Mouse (Mus musculus): ENCODE results near the gene Teddm1a. TPM values are rescaled to one million over a fixed set of nuclear protein-coding genes. Genes with fewer than 3 reads are reported as not detected.
"Not testable (repeated sequence)": the region's sequence is repeated elsewhere in the genome, so short reads cannot be mapped to it uniquely, and the experiment has no call there.

Teddm1a gene
- total RNA-seq (2021): not detected
- long read RNA-seq, experiment 1, partial matches to known transcripts: 0 of 1 reads
- long read RNA-seq, experiment 1, other reads (novel, unspliced or antisense): 0 of 1 reads
- long read RNA-seq, experiment 2: 0 reads

- intact Hi-C loops (cut with DNase I): no loop called here
- DNase-seq: no peak
- no peak within 1 kb of the TSS for H3K27ac ChIP-seq
- H3K4me3 ChIP-seq: no peak within 1 kb of the TSS
- no peak for TF ChIP-seq CTCF (IDR thresholded peaks at IDR 0.05)
Observed at GRCm38 (mm10) chr1:153891442-153891841, at the start of gene Teddm1a. Gene Teddm1a, plus strand, starts transcription at chr1:153891742.

- no peak overlapping the region for H3K4me3 ChIP-seq
- no peak overlapping the region for H3K27ac ChIP-seq
- DNase-seq: no peak
- no peak for TF ChIP-seq CTCF (IDR thresholded peaks at IDR 0.05)
- intact Hi-C loops (cut with DNase I): no loop called here
Observed at GRCm38 (mm10) chr1:153842121-153842740, 49.3 kb upstream of the Teddm1a start.

- Histone ChIP-seq H3K27ac (no peak within 1 kb of the TSS), H3K4me3 (no peak within 1 kb of the TSS)
- intact Hi-C loops (cut with DNase I): no loop called here
- TF ChIP-seq CTCF (IDR thresholded peaks at IDR 0.05): no peak
- no peak for DNase-seq
Observed at GRCm38 (mm10) chr1:153844042-153844441, 47.5 kb upstream of the Teddm1a start, which contains the start of gene Rgsl1. Gene Rgsl1, minus strand, starts transcription at chr1:153844142.

DNA sequence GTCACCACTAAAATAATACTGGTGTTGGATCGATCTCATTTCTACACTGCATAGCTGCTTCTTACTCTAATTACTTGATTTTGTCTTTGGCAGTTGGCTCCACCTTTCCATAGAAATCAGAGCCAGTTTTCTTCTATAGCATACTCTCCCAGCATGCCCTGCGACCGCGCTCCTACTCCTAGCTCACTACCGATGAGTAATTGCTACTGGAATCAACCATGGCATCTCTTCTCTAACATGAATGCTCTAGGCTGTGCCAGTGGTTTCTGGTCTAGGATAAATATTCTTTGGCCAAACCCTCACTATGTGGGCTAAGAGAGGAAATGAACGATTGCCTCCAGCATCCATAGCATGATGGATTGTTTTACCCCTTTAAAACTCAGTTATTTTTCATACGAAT is 45.1 kb upstream of the Teddm1a start:
- TF ChIP-seq CTCF (IDR thresholded peaks at IDR 0.05): no peak
- H3K4me3 ChIP-seq: no peak overlapping the region
- intact Hi-C loops (cut with DNase I): no loop called here
- no peak for DNase-seq
- H3K27ac ChIP-seq: no peak overlapping the region

DNA sequence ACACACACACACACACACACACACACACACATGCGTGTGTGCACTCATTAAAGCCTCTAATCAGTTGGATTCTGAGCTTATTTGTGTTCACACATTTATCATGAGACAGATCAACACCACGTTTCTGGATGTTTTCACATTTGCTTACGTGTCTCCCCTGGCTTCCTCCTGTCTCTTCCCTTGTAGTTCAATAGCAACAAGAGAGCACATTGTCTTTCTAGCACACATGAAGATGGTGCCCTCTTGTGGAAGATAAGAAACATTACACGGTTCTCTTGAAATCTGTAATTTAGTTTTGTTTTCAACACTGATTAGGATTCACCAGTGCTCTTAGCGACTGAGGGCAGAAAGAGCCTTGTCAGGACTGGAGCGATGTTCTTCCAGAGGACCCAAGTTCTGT is 44.7 kb upstream of the Teddm1a start:
- DNase-seq: no peak
- peak; percentile 61 for TF ChIP-seq CTCF (IDR thresholded peaks at IDR 0.05)
- H3K27ac ChIP-seq: no peak overlapping the region
- intact Hi-C loops (cut with DNase I): no loop called here
- no peak overlapping the region for H3K4me3 ChIP-seq

DNA sequence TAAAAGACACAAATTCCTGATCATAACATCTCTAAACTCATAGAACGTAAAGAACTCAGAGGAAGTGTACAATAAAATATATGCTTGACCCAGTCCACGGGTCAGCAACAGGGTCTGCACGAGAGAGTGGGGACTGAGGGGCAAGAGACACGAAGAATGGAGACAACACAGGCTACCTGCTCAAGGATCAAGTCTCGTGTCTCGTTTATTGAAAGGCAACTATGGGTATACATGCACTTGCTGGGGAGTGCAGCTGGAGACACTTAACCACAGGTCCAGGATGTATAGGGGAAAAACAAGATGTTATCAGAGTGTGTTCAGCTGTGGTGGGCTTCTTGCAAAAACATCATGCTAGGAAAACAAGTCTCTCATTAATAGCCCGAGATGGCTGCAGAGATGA is 38.8 kb upstream of the Teddm1a start:
- intact Hi-C loops (cut with DNase I); H3K27ac ChIP-seq; H3K4me3 ChIP-seq; DNase-seq: not testable (repeated sequence)

DNA sequence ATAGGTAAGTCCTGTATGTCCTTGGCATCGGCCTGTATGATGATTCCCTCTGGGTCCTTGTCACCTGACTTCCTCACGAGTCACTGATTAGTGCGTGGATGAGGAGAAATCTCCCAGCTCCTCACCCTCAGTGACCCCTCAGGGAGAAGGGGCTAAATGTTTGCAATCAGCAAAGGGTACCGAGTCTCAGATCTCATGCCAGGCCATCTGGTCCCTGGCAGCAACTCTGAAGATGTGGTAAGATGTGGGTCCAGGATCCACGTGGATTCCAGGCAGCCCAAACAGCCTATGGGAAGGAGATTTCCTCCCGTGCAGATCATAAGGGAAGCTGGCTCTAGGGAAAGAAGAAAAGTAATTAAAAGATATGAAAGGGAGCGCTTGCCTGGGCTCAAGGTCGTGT is 35.6 kb upstream of the Teddm1a start:
- TF ChIP-seq CTCF (IDR thresholded peaks at IDR 0.05): no peak
- Histone ChIP-seq H3K4me3 (no peak overlapping the region), H3K27ac (no peak overlapping the region)
- no peak for DNase-seq
- intact Hi-C loops (cut with DNase I): no loop called here

- Histone ChIP-seq H3K4me3 (no peak within 1 kb of the TSS), H3K27ac (no peak within 1 kb of the TSS)
- intact Hi-C loops (cut with DNase I): no loop called here
- no peak for DNase-seq
- TF ChIP-seq CTCF (IDR thresholded peaks at IDR 0.05): no peak
Observed at GRCm38 (mm10) chr1:153874045-153874444, 17.5 kb upstream of the Teddm1a start, which contains the start of gene Teddm1b. Gene Teddm1b, plus strand, starts transcription at chr1:153874345.

GRCm38 (mm10) chr1:153880391-153880790 is 11.2 kb upstream of the Teddm1a start:
- H3K27ac ChIP-seq; DNase-seq; H3K4me3 ChIP-seq; intact Hi-C loops (cut with DNase I): not testable (repeated sequence)

- intact Hi-C loops (cut with DNase I): no loop called here
- DNase-seq: no peak
- TF ChIP-seq CTCF (IDR thresholded peaks at IDR 0.05): no peak
- Histone ChIP-seq H3K27ac (no peak overlapping the region), H3K4me3 (no peak overlapping the region)
Observed at GRCm38 (mm10) chr1:153886024-153886633, 5.4 kb upstream of the Teddm1a start.

- Histone ChIP-seq H3K4me3 (no peak overlapping the region), H3K27ac (no peak overlapping the region)
- no peak for DNase-seq
- intact Hi-C loops (cut with DNase I): no loop called here
- no peak for TF ChIP-seq CTCF (IDR thresholded peaks at IDR 0.05)
Observed at GRCm38 (mm10) chr1:153890121-153890520, 1.4 kb upstream of the Teddm1a start.

DNA sequence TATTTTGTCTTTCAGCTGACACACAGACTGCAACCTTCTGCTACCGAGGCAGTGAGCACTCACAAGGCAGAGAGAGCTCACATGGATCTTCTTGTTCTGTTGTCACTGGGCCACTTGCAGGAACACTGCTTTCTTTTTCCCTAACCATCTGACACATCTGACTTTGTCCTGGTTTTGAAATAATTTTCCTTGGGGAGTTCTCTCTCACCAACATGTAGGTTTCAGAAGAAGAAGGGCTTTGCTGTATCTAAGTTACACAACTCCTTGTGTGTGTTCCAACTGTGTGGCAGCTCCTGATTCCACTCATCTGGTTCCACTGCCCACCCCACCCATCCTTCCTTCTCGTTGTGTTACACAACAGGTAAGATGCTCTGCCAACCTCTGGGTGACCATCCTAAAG is 2.2 kb downstream of the Teddm1a start:
- DNase-seq: no peak
- no peak overlapping the region for H3K4me3 ChIP-seq
- H3K27ac ChIP-seq: no peak overlapping the region
- TF ChIP-seq CTCF (IDR thresholded peaks at IDR 0.05): no peak
- intact Hi-C loops (cut with DNase I): loop anchor here (2.0 kb wide), 1 partner anchor 837 kb away; no protein-coding TSS in a partner anchor

DNA sequence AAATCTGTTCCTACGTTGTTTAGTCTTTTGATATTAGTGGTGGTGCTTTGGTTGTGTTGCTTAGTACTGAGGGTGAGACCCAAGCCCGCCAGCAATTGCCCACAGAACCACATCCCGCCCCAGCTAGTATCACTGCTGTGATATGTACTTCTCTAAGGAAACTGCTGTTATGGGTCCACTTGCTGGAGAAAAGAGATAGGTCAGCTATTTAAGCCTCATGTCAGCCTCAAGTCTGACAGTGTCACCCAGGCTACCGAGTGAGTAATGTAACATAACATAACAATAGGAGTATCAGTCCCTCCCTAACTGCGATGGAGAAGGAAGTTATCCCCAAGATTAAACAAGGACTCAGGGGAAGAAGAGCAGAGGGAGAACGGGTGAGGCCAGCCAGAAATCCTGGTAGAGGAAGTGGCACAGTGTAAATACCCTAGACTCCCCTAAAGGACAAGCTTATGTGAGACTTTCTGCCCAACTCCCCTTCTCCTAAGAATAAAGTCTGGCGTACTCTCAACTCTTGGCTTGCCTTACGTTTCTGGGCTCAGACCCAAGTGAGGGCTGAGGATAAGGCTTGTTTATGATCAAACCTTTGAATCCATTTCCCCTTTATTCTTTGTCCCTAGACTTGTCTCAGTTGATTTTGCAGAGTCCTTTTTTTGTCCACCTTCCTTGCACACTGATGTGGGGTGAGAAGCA is 2.8 kb downstream of the Teddm1a start:
- DNase-seq: no peak
- no peak overlapping the region for H3K4me3 ChIP-seq
- TF ChIP-seq CTCF (IDR thresholded peaks at IDR 0.05): no peak
- intact Hi-C loops (cut with DNase I): loop anchor here (2.0 kb wide), 1 partner anchor 836 kb away; no protein-coding TSS in a partner anchor
- peak overlapping the region; percentile 20; the same call in 1 of the 2 replicates for H3K27ac ChIP-seq
